Mouse (Mus musculus) thymus, postnatal 0 days (tissue): Measurements from ENCODE around the gene Zfp580. TPM values are rescaled to one million over a fixed set of nuclear protein-coding genes. Genes with fewer than 3 reads are reported as not detected.

Experiments used
- DNase-seq: peaks from one replicate; pipeline ENCODE4 v3.0.0-alpha.2; 2015; ENCODE audit warnings: low spot score
- polyA plus RNA-seq: library from polyadenylated mRNA; unstranded; fragments of >200 nt; fragmentation: Nextera tagmentation; extraction: Ambion mirVana; gene quantifications from 2 replicates; pipeline ENCODE4 v1.2.1, GENCODE M21; 2015

Zfp580 gene
- polyA plus RNA-seq, 1 experiment from 2014 or later = 15.4 TPM

DNA sequence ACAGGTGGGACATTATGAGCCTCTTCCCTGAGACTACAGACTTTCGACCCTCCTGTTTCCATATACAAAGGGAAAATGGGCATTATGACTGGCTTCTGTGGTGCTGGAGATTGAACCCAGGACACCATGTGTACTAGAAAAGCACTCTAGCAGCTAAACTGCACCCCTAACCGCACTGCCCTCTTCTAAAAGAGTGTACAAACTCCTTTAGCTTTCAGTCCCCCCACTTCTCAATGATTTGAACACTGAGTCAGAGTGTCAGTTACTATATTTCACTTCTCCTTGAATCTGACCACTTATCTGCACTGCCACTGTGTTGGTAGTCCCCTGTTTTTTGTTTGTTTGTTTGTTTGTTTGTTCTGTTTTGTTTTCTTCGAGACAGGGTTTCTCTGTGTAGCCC is 17.5 kb upstream of the Zfp580 start, which contains the start of gene 4632433K11Rik:
Gene 4632433K11Rik (plus strand): TSS at position 301 of the 400 bp plus-strand sequence.
- no peak for DNase-seq

DNA sequence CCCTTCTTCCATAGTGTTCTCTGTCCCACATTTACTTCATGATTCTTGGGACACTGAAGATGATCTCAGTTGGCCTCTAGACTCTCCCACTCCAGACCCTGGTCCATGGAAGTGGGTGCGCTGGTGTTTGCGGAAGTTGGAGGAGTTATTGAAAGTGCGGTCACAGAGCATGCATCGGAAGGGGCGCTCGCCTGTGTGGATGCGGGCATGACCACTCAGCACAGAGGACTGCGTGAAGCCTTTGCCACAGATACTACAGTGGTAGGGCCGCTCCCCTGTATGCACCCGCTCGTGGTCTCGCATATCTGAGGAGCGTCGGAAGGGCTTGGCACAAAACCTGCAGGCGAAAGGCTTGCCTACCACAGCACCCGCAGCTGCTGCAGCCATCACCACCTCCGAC is 15.7 kb upstream of the Zfp580 start:
- no peak for DNase-seq

DNA sequence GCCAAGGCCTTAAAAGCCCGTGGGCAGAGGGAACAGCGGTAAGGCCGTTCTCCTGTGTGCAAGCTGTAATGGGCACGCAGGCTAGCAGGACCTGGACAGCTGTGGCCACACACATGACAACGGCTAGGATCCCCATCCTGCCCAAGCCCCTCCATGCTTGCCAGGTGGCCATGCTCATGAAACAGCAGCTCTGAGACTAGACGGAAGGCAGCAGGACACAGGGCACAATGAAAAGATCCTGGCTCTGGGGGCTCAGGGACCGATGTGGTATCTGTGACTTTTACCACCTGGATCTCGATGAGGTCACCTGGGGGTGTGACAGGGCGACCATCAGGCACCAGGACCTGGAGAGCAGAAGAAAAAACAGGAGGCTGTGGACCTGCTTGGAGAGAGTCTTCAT is 15.2 kb upstream of the Zfp580 start:
- no peak for DNase-seq

DNA sequence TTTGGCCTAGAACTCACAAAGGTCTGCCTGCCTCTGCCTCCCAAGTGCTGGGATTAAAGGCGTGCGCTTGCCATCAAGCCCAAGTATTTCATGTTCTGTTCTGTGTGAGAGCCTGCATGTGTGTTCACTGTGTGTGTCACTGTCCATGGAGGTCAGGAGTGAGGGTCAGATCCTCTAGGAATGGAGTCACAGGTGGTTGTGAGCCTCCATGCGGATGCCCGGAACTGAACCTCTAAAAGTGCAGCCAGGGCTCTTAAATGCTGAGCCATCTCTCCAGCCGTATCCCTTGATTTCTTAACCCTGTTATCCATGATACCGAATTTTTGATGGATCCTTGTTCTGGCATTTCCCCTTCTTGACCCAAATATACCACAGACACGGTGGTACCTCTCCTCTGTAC is 14.3 kb upstream of the Zfp580 start:
- no peak for DNase-seq

GRCm38 (mm10) chr7:5037467-5037866 is 13.9 kb upstream of the Zfp580 start:
- DNase-seq = no peak

DNA sequence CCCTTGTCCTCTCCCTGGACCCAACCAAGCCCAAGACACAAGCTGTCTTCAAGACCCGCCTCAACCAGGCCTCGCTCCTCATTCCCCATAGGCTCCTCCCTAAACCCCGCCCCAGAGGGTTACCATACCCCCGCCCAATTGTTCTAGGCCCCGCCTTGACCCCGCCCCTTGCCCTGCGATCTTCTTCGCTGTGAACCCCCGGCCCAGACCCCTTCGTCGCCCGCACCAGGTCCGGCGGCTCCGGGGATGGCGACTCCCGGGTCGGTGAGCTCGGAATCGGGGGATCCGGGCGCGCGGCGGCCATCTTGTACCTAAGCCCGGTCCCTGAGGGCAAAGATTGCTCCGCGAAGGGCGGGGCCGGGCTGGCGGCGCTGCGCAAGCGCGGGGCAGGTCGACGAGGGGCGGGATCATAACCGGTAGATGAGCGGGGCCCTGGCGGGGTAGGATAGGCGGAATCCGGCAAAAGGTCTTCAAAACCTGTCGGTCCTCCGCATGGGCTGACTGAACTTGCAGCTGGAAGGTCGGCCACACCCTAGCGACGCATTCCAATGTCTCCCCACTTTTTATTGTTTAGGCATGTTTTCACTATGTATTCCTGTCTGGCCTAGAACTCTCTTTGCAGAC is 13.1 kb upstream of the Zfp580 start, which contains the start of gene Zfp784:
Gene Zfp784 (minus strand): TSS at position 338 of the 624 bp plus-strand sequence.
- peak; percentile 94 for DNase-seq

GRCm38 (mm10) chr7:5038940-5039339 is 12.4 kb upstream of the Zfp580 start:
- no peak for DNase-seq

GRCm38 (mm10) chr7:5044981-5045380 is 6.4 kb upstream of the Zfp580 start:
- no peak for DNase-seq

DNA sequence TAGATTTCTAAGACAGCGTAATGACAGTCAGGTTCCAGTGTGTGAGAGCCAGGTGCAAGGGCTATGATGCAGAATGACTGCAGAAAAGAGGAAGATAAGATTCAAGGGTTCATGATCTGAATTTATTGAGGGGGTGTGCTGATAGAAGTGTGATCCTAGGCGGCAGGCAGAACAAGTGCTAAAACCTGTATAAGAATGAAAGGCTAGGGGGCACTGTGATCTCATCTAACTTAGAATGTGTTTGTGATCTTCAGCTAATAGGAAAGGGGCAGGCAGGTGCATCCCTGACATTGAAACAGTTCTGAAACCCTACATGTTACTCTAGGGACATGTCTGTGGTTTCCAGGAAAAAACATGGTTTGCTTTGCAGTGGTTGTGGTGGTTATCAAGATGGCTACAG is 5.2 kb upstream of the Zfp580 start:
- no peak for DNase-seq

DNA sequence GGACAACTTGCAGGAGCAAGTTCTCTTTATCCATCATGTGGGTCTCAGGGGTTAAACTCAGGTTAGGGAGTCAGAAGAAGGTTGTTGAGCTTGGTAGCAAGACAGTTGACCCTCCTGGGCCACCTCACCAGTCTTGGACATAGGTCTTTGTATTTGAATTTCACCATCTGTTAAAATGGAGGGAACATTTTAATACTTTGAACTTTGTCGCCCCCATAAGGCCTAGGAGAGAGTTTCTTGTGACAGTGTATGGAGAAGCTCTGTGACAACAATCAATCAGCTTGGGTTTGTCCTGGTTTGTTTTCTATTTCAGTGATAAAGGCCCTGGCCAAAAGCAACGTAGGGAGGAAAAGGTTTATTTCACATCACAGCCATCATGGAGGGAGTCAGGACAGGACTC is 4.0 kb upstream of the Zfp580 start:
- peak; percentile 52 for DNase-seq

DNA sequence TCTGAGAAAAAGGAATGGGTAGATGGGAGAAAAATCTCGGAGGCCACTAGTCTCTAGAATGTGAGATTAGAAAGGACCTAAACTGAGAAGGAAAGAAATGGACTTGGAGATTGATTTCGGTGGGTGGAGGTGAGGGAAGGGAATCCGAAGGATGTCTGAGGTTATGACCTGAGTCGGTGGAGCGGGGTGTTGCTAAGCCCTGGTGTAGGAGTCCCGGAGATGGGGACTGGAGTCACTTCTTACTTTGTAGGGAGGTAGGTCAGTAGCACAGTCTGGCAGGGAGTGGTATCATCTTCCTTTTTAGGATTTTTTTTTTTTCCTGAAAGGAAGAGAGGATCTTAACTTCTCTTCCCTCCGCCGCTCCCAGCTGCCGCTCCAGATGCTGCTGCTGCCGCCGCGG is 1.1 kb downstream of the Zfp580 start:
- no peak for DNase-seq

GRCm38 (mm10) chr7:5052931-5053343 is 1.6 kb downstream of the Zfp580 start:
- no peak for DNase-seq

- no peak for DNase-seq
These were observed 2.3 kb downstream of the Zfp580 start for GRCm38 (mm10) chr7:5053456-5054179.

GRCm38 (mm10) chr7:5056651-5057263 is 5.4 kb downstream of the Zfp580 start:
- DNase-seq = no peak

DNA sequence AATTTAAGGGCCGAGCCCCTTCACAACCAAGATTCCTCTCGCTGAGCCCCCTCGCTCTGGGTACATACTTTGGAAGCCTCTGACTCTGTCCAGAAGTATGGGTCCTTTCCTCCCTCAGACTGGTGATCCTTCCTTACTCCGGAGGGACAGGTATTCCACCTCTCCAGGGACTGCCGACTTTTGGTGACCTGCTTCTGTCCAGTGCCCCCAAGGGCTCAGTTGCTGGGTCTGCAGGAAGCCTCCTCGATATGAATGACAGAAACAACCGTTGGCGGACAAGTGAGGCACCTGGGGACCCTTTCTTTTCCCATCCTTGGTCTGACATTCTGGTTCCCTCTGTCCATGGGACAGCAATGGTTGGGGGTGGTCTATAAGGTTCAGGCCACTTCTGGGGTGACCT is 6.0 kb downstream of the Zfp580 start:
- DNase-seq = no peak

DNA sequence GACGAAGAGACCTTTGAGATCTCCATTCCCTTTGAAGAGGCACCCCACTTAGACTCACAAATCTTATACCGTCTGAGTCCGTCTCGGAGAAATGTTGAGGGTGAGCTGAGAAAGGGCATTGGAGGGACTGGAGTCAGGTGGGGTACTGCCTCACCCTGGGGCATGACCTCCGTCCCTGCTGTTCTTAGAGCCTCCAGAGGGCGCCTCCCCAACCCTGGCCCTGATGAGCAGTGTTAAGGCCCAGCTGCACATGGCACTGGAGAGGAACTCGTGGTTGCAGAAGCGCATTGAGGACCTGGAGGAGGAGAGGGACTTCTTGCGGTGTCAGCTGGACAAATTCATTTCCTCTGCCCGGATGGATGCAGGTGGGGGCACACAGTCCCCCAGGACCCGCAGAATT is 6.5 kb downstream of the Zfp580 start:
- peak; percentile 54 for DNase-seq

GRCm38 (mm10) chr7:5058631-5059030 is 7.3 kb downstream of the Zfp580 start:
- no peak for DNase-seq

- DNase-seq = no peak
These were observed 8.1 kb downstream of the Zfp580 start for GRCm38 (mm10) chr7:5059421-5059820.

DNA sequence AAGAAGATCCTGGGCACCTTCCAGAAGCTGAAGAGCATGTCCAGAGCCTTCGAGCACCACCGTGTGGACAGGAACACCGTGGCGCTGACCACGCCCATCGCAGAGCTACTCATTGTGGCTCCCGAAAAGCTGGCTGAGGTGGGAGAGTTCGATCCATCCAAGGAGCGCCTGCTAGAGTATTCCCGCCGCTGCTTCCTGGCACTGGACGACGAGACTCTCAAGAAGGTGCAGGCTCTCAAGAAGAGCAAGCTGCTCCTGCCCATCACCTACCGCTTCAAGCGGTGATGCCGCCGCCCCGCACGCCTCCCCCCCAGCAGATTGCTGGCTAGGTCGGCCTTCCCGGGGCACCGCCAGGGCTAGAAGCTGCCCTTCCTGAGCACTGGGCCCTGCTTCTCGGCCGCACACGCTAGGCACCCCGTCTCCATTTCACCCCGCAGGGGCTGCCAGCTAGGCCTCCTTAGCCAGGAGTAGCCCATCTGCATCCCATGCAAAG is 8.9 kb downstream of the Zfp580 start:
- DNase-seq = peak; percentile 60

- peak; percentile 99 for DNase-seq
These were observed 9.8 kb downstream of the Zfp580 start for GRCm38 (mm10) chr7:5060944-5061773.

GRCm38 (mm10) chr7:5061774-5062359 is 10.5 kb downstream of the Zfp580 start, which contains the start of gene U2af2:
U2af2 (plus strand) TSS chr7:5062143.
- peak; percentile 94 for DNase-seq
